Mouse (Mus musculus): ENCODE data around the gene Gm17079. TPM values are rescaled to one million over a fixed set of nuclear protein-coding genes. Genes with fewer than 3 reads are reported as not detected.
A peak's percentile ranks its signal among the peaks of the same experiment; 100 is the strongest.
"Not testable (repeated sequence)": the region's sequence is repeated elsewhere in the genome, so short reads cannot be mapped to it uniquely, and the experiment has no call there.

Gm17079 gene
- polyA plus RNA-seq (2015; fragmentation: Nextera tagmentation; extraction: Ambion mirVana): not detected in 2 replicates

DNA sequence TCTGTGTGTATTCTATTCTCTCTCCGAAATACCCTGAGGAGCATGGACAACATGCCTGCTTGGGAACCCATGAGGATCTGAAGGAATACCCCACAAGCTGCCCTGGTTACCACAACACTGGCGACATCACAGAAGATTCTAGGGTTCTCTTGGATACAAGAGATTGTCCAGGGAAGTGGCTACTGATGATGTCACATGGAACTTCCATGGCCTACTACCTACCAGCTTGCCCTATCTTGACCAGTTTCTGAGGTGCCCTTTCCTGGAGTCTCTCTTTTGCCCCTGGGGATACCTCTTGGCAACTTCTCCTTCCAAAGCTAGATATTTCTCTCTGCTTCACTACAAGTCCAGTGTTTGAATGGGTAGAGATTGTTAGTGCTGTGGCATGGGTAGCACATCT, at the start of gene Gm17079:
Gm17079 (minus strand) TSS at position 101 of the 400 bp plus-strand sequence.
- not testable (repeated sequence) for DNase-seq (ENCODE audit: low spot score); H3K27ac ChIP-seq (replicated peaks); H3K9ac ChIP-seq (ENCODE audit: low read length); H3K27me3 ChIP-seq (ENCODE audit: control insufficient read depth, insufficient read depth, low read length); H3K36me3 ChIP-seq (ENCODE audit: control insufficient read depth, insufficient read depth, low read length); ATAC-seq (ENCODE audit: low FRiP score, low TSS enrichment); H3K4me1 ChIP-seq (replicated peaks; ENCODE audit: control insufficient read depth, insufficient read depth); H3K9me3 ChIP-seq (ENCODE audit: control insufficient read depth, low read length); H3K4me2 ChIP-seq (replicated peaks; ENCODE audit: low read depth); H3K4me3 ChIP-seq (ENCODE audit: low read depth, low read length)
- WGBS: 100% methylated on average over 1 of the region's 2 CpGs

DNA sequence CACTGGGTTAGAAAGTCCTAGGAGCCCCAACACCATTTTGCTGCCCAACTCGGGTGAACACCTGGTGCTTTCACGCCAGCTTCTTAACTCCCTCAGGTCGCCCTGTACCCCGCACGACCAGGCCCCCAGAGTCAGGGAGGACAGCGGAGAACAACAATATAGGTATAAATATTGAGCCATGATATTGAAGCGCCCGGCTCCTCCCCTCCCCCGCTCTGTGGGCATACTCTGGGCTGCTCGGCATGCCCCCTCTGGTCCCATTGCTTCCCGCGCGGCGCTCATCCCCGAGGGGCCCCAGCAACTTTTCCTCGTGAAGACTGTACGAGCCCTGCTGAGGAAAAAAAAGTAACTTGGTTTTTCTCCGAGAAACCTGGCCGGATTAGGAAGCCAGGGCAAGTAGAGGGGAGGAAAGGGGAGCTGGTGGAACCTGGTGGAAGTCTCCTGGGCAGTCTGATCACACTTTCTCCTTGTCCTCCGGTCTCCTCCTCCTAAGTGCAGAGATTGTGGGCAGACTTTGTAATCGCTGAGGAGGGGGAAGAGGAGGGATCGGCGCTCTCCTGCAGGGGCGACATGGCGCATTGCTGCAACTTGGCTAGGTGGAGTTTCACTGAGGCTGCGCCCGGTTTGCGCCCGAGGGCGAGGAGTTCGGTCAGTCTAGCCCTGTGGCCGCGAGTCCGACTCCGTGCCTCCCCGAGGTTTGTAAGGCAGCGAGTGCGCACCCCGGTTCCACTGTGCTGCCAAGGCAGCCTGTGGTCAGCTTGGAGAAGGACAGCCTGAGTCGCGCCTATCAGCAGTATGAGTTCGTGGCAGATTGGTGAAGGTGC, 45.3 kb upstream of the Gm17079 start:
- H3K4me3 ChIP-seq (ENCODE audit: low read depth, low read length): peak overlapping the region; percentile 30
- WGBS: 1% methylated on average over 40 of the region's 42 CpGs
- no peaks in the 10 kb centered on the region for H3K36me3 ChIP-seq (ENCODE audit: control insufficient read depth, insufficient read depth, low read length)
- TF ChIP-seq EP300 (optimal IDR thresholded peaks at IDR 0.05) (no peak), CTCF (IDR thresholded peaks at IDR 0.05; ENCODE audit: low read depth) (no peak)
- peak overlapping the region; percentile 53 for H3K4me2 ChIP-seq (replicated peaks; ENCODE audit: low read depth)
- H3K9ac ChIP-seq (ENCODE audit: low read length): no peak overlapping the region
- ATAC-seq (ENCODE audit: low FRiP score, low TSS enrichment) (no peak), DNase-seq (ENCODE audit: low spot score) (no peak)
- no peaks in the 10 kb centered on the region for H3K4me1 ChIP-seq (replicated peaks; ENCODE audit: control insufficient read depth, insufficient read depth)
- no peak overlapping the region for H3K27ac ChIP-seq (replicated peaks)
- no peaks in the 10 kb centered on the region for H3K9me3 ChIP-seq (ENCODE audit: control insufficient read depth, low read length)
- peaks cover 2% of the 10 kb centered on the region; the same call in 1 of the 2 replicates for H3K27me3 ChIP-seq (ENCODE audit: control insufficient read depth, insufficient read depth, low read length)

DNA sequence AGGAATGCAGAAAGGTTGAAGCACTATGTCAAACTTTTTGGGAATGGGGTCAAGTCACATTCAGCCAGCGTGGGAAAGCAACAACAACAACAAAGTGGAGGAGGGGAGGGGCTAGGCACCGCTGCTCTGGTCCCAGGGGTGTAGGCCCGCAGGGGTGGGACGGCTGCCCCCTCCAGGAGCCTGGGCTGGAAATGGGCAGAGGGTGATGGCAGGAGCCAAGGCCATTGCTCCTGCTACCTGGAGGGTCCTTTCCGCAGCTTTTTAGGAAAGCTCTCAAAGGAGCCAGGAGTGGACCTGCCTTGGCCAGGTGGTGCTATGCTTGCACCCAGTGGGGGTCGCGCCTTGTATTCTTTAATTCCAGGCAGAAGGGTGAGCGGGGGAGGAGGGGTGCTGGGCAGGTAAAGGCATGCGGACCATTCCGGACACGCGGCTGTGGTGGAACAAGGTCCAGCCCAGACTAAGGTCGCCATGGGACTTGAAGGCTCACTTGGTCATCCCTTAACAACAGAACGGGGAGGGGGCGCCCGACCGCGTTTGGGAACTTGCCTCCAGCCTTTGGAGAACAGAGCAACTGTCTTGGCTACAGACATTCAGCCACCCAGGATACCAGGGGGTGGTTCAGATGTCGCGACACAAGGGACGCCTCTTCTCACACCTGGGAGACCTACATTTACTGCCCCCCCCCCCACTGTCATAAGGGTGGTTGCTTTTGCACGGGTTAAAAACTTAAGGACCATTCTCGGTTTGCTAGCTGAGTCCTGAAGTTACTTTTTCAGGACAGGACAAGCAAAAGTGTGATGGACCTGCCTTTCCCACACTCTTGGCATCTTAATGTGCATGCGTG, 44.1 kb upstream of the Gm17079 start:
- Histone ChIP-seq H3K9ac (ENCODE audit: low read length) (no peak overlapping the region), H3K4me1 (replicated peaks; ENCODE audit: control insufficient read depth, insufficient read depth) (no peaks in the 10 kb centered on the region), H3K9me3 (ENCODE audit: control insufficient read depth, low read length) (no peaks in the 10 kb centered on the region), H3K4me2 (replicated peaks; ENCODE audit: low read depth) (no peak overlapping the region), H3K36me3 (ENCODE audit: control insufficient read depth, insufficient read depth, low read length) (no peaks in the 10 kb centered on the region), H3K27ac (replicated peaks) (no peak overlapping the region), H3K27me3 (ENCODE audit: control insufficient read depth, insufficient read depth, low read length) (peaks cover 2% of the 10 kb centered on the region; the same call in 1 of the 2 replicates), H3K4me3 (ENCODE audit: low read depth, low read length) (no peak overlapping the region)
- DNase-seq (ENCODE audit: low spot score): no peak
- no peak for TF ChIP-seq CTCF (IDR thresholded peaks at IDR 0.05; ENCODE audit: low read depth)
- TF ChIP-seq EP300 (optimal IDR thresholded peaks at IDR 0.05): no peak
- ATAC-seq (ENCODE audit: low FRiP score, low TSS enrichment): no peak
- 2% methylated on average over 23 of the region's 24 CpGs for WGBS

GRCm38 (mm10) chr14:51738411-51739149, 43.3 kb upstream of the Gm17079 start:
- Histone ChIP-seq H3K4me3 (ENCODE audit: low read depth, low read length) (no peak overlapping the region), H3K36me3 (ENCODE audit: control insufficient read depth, insufficient read depth, low read length) (no peaks in the 10 kb centered on the region), H3K9ac (ENCODE audit: low read length) (no peak overlapping the region), H3K4me2 (replicated peaks; ENCODE audit: low read depth) (no peak overlapping the region), H3K27me3 (ENCODE audit: control insufficient read depth, insufficient read depth, low read length) (peaks cover 2% of the 10 kb centered on the region; the same call in 1 of the 2 replicates), H3K9me3 (ENCODE audit: control insufficient read depth, low read length) (no peaks in the 10 kb centered on the region), H3K4me1 (replicated peaks; ENCODE audit: control insufficient read depth, insufficient read depth) (no peaks in the 10 kb centered on the region), H3K27ac (replicated peaks) (no peak overlapping the region)
- ATAC-seq (ENCODE audit: low FRiP score, low TSS enrichment) (no peak), DNase-seq (ENCODE audit: low spot score) (no peak)
- WGBS: 4% methylated on average over 29 of the region's 29 CpGs
- TF ChIP-seq EP300 (optimal IDR thresholded peaks at IDR 0.05) (no peak), CTCF (IDR thresholded peaks at IDR 0.05; ENCODE audit: low read depth) (no peak)

DNA sequence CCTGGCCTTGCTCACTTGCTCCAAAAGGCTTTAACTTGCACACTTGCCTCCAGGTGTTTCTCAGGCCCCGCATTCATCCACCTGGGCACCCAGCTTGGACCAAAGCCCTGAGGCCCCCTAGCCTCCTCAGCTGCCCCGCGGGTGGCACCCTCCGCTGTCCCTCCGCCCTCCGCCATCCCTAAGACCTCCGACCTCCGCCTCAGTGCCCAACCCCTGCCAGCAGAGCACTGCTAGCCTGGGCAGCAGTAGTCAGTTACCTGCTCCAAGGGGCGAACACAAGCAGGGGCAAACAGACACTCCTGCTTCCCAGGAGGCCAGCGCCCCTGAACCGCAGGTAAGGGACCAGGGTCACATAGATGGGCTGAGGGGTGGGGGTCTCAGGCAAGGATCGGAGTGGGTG, 42.7 kb upstream of the Gm17079 start:
- TF ChIP-seq EP300 (optimal IDR thresholded peaks at IDR 0.05) (no peak), CTCF (IDR thresholded peaks at IDR 0.05; ENCODE audit: low read depth) (no peak)
- DNase-seq (ENCODE audit: low spot score): no peak
- Histone ChIP-seq H3K9me3 (ENCODE audit: control insufficient read depth, low read length) (no peaks in the 10 kb centered on the region), H3K4me1 (replicated peaks; ENCODE audit: control insufficient read depth, insufficient read depth) (no peaks in the 10 kb centered on the region), H3K9ac (ENCODE audit: low read length) (no peak overlapping the region), H3K4me2 (replicated peaks; ENCODE audit: low read depth) (no peak overlapping the region), H3K36me3 (ENCODE audit: control insufficient read depth, insufficient read depth, low read length) (no peaks in the 10 kb centered on the region), H3K4me3 (ENCODE audit: low read depth, low read length) (no peak overlapping the region), H3K27me3 (ENCODE audit: control insufficient read depth, insufficient read depth, low read length) (peaks cover 2% of the 10 kb centered on the region; the same call in 1 of the 2 replicates), H3K27ac (replicated peaks) (no peak overlapping the region)
- 27% methylated on average over 12 of the region's 12 CpGs for WGBS
- ATAC-seq (ENCODE audit: low FRiP score, low TSS enrichment): no peak

All from stomach, postnatal 0 days (tissue).